Mouse (Mus musculus) 3134 (cell line): ENCODE data around the gene Zfand6.

Experiments used
- DNase-seq: peaks from one replicate; pipeline ENCODE4 v3.0.0-alpha.2; 2011; ENCODE audit warnings: low spot score; ENCODE audit not compliant: insufficient read length; ENCODE audit errors: extremely low read depth

The Zfand6 gene

GRCm38 (mm10) chr7:84594917-84595303 is 94.8 kb downstream of the Zfand6 start:
- DNase-seq = no peak

- DNase-seq = peak; percentile 37
Measured at GRCm38 (mm10) chr7:84594087-84594916, 95.5 kb downstream of the Zfand6 start.

- no peak for DNase-seq
Measured at GRCm38 (mm10) chr7:84591347-84591746, 98.4 kb downstream of the Zfand6 start.

GRCm38 (mm10) chr7:84590622-84591021 is 99.1 kb downstream of the Zfand6 start:
- no peak for DNase-seq

GRCm38 (mm10) chr7:84587101-84587783 is 102.5 kb downstream of the Zfand6 start:
- no peak for DNase-seq

- DNase-seq = no peak
Measured at GRCm38 (mm10) chr7:84586360-84587100, 103.2 kb downstream of the Zfand6 start.

- DNase-seq = no peak
Measured at GRCm38 (mm10) chr7:84585086-84585485, 104.7 kb downstream of the Zfand6 start.

GRCm38 (mm10) chr7:84579769-84580168 is 110.0 kb downstream of the Zfand6 start:
- no peak for DNase-seq

GRCm38 (mm10) chr7:84578841-84579240 is 110.9 kb downstream of the Zfand6 start:
- DNase-seq = no peak

GRCm38 (mm10) chr7:84577034-84577433 is 112.7 kb downstream of the Zfand6 start:
- peak; percentile 20 for DNase-seq

GRCm38 (mm10) chr7:84566200-84566599 is 123.6 kb downstream of the Zfand6 start:
- DNase-seq = peak; percentile 47

GRCm38 (mm10) chr7:84564236-84564635 is 125.5 kb downstream of the Zfand6 start:
- no peak for DNase-seq
